Mouse (Mus musculus) intestine, embryonic 14.5 days (tissue): ENCODE data around the gene Tmem143. TPM values are rescaled to one million over a fixed set of nuclear protein-coding genes. Genes with fewer than 3 reads are reported as not detected.
A peak's percentile ranks its signal among the peaks of the same experiment; 100 is the strongest.

Source experiments
- ATAC-seq: fragments of 200-750 bp; cut with Nextera tagmentation; replicated peaks from 2 replicates; pipeline ENCODE4 v1.8.0; 2017; ENCODE audit warnings: low read depth, moderate number of reproducible peaks, moderate TSS enrichment, moderate library complexity; ENCODE audit not compliant: low FRiP score, low TSS enrichment
- DNase-seq: peaks from one replicate; pipeline ENCODE4 v3.0.0-alpha.2; 2018; ENCODE audit warnings: low spot score
- H3K27ac ChIP-seq: fragments of 300-500 bp; sonication (generic); 2 replicates; pipeline ENCODE4 v1.5.1; 2014; ENCODE audit warnings: low read depth, mild to moderate bottlenecking, control low read depth
- H3K27me3 ChIP-seq: fragments of 300-500 bp; sonication (generic); replicated peaks from 2 replicates; pipeline ENCODE4 v1.6.1; 2014; ENCODE audit warnings: low read length, control low read depth; ENCODE audit not compliant: control insufficient read depth, insufficient read depth
- H3K36me3 ChIP-seq: fragments of 300-500 bp; sonication (generic); 2 replicates; pipeline ENCODE4 v1.6.1; 2014; ENCODE audit warnings: low read length, control low read depth; ENCODE audit not compliant: control insufficient read depth, insufficient read depth
- H3K4me1 ChIP-seq: fragments of 300-500 bp; sonication (generic); replicated peaks from 2 replicates; pipeline ENCODE4 v1.6.1; 2014; ENCODE audit warnings: low read length, control low read depth, mixed read lengths; ENCODE audit not compliant: control insufficient read depth, insufficient read depth
- H3K4me2 ChIP-seq: fragments of 300-500 bp; sonication (generic); 2 replicates; pipeline ENCODE4 v1.6.1; 2014; ENCODE audit warnings: low read length
- H3K4me3 ChIP-seq: fragments of 300-500 bp; sonication (generic); 2 replicates; pipeline ENCODE4 v1.5.1; 2014; ENCODE audit warnings: low read depth, low read length, control low read depth, mixed read lengths
- H3K9ac ChIP-seq: fragments of 300-500 bp; sonication (generic); 2 replicates; pipeline ENCODE4 v1.6.1; 2014; ENCODE audit warnings: mild to moderate bottlenecking, low read length
- H3K9me3 ChIP-seq: fragments of 300-500 bp; sonication (generic); 2 replicates; pipeline ENCODE4 v1.6.1; 2016; ENCODE audit warnings: low read length, control low read depth; ENCODE audit not compliant: control insufficient read depth
- WGBS: fragments of 180-500 bp; shearing (Covaris S2); extraction: QIAGEN DNeasy Blood & Tissue Kit; methylation state at CpG from one replicate; pipeline ENCODE4 v1.1.7; 2014; 5-methylcytosine and 5-hydroxymethylcytosine counted together
- polyA plus RNA-seq: library from polyadenylated mRNA; unstranded; fragments of >200 nt; fragmentation: Nextera tagmentation; extraction: Ambion mirVana; gene quantifications from 2 replicates; pipeline ENCODE4 v1.2.1, GENCODE M21; 2014

Tmem143 gene
- polyA plus RNA-seq, 1 experiment from 2014 or later: 4.3 TPM

- Histone ChIP-seq H3K36me3 (peaks cover 9% of the 10 kb centered on the region; the same call in 1 of the 2 replicates), H3K4me1 (peaks cover 57% of the 10 kb centered on the region), H3K27ac (peak overlapping the region; percentile 91), H3K9me3 (no peaks in the 10 kb centered on the region), H3K27me3 (no peaks in the 10 kb centered on the region), H3K4me3 (peak overlapping the region; percentile 30; the same call in 1 of the 2 replicates), H3K4me2 (peak overlapping the region; percentile 60), H3K9ac (peak overlapping the region; percentile 37)
- peak; percentile 47 for ATAC-seq
- DNase-seq: peak; percentile 63
- WGBS: 11% methylated on average over 13 of the region's 13 CpGs
Measured at GRCm38 (mm10) chr7:45917004-45917704, 20.4 kb downstream of the Tmem143 start.

- H3K27ac ChIP-seq: peak overlapping the region; percentile 91; the same call in 1 of the 2 replicates
Measured at GRCm38 (mm10) chr7:45917926-45918325, 21.2 kb downstream of the Tmem143 start.

GRCm38 (mm10) chr7:45919083-45919671 lies 22.4 kb downstream of the Tmem143 start:
- H3K9ac ChIP-seq: no peak overlapping the region
- H3K4me1 ChIP-seq: peaks cover 64% of the 10 kb centered on the region
- no peak overlapping the region for H3K4me3 ChIP-seq

More at GRCm38 (mm10) chr7:45917926-45918325, 21.2 kb downstream of the Tmem143 start:
- no peak for DNase-seq
- WGBS: 87% methylated on average over 15 of the region's 15 CpGs
- Histone ChIP-seq H3K4me2 (0 out of 2 replicates have a peak overlapping the region, but pooled peaks have one; percentile 60), H3K9me3 (no peaks in the 10 kb centered on the region), H3K9ac (no peak overlapping the region), H3K4me3 (no peak overlapping the region), H3K36me3 (peaks cover 9% of the 10 kb centered on the region; the same call in 1 of the 2 replicates), H3K4me1 (peaks cover 64% of the 10 kb centered on the region), H3K27me3 (no peaks in the 10 kb centered on the region)
- ATAC-seq: no peak

GRCm38 (mm10) chr7:45919761-45920160 lies 23.0 kb downstream of the Tmem143 start:
- H3K4me3 ChIP-seq: peak overlapping the region; percentile 60

More at GRCm38 (mm10) chr7:45919083-45919671, 22.4 kb downstream of the Tmem143 start:
- Histone ChIP-seq H3K27ac (no peak overlapping the region), H3K36me3 (peaks cover 9% of the 10 kb centered on the region; the same call in 1 of the 2 replicates), H3K27me3 (no peaks in the 10 kb centered on the region), H3K9me3 (no peaks in the 10 kb centered on the region), H3K4me2 (peak overlapping the region; percentile 60)
- DNase-seq (no peak), ATAC-seq (no peak)
- 74% methylated on average over 14 of the region's 14 CpGs for WGBS

GRCm38 (mm10) chr7:45920583-45921241 lies 24.0 kb downstream of the Tmem143 start:
- Histone ChIP-seq H3K27me3 (no peaks in the 10 kb centered on the region), H3K27ac (peak overlapping the region; percentile 93), H3K9me3 (no peaks in the 10 kb centered on the region), H3K4me2 (peak overlapping the region; percentile 60), H3K4me3 (peak overlapping the region; percentile 60), H3K4me1 (peaks cover 64% of the 10 kb centered on the region), H3K9ac (peak overlapping the region; percentile 58), H3K36me3 (peaks cover 9% of the 10 kb centered on the region; the same call in 1 of the 2 replicates)
- WGBS: 13% methylated on average over 9 of the region's 9 CpGs
- peak; percentile 59 for DNase-seq
- ATAC-seq: no peak

More at GRCm38 (mm10) chr7:45919761-45920160, 23.0 kb downstream of the Tmem143 start:
- Histone ChIP-seq H3K9me3 (no peaks in the 10 kb centered on the region), H3K4me1 (peaks cover 64% of the 10 kb centered on the region), H3K36me3 (peaks cover 9% of the 10 kb centered on the region; the same call in 1 of the 2 replicates), H3K27ac (0 out of 2 replicates have a peak overlapping the region, but pooled peaks have one; percentile 93), H3K27me3 (no peaks in the 10 kb centered on the region), H3K9ac (peak overlapping the region; percentile 58; the same call in 1 of the 2 replicates), H3K4me2 (peak overlapping the region; percentile 60)
- ATAC-seq: no peak
- DNase-seq: no peak
- 72% methylated on average over 4 of the region's 4 CpGs for WGBS

GRCm38 (mm10) chr7:45921242-45921621 lies 24.5 kb downstream of the Tmem143 start, which contains the start of gene Emp3:
Gene Emp3 (minus strand): TSS chr7:45921404.
- Histone ChIP-seq H3K36me3 (peaks cover 9% of the 10 kb centered on the region; the same call in 1 of the 2 replicates), H3K27ac (peak within 1 kb of the TSS; percentile 93), H3K9ac (peak within 1 kb of the TSS; percentile 58), H3K27me3 (no peaks in the 10 kb centered on the region), H3K4me1 (peaks cover 59% of the 10 kb centered on the region), H3K4me2 (peak within 1 kb of the TSS; percentile 60), H3K9me3 (no peaks in the 10 kb centered on the region), H3K4me3 (peak within 1 kb of the TSS; percentile 60)
- WGBS: 11% methylated on average over 9 of the region's 9 CpGs
- ATAC-seq (no peak), DNase-seq (peak; percentile 69)

GRCm38 (mm10) chr7:45921950-45922600 lies 25.3 kb downstream of the Tmem143 start:
- Histone ChIP-seq H3K27ac (peak overlapping the region; percentile 93), H3K27me3 (no peaks in the 10 kb centered on the region), H3K9ac (peak overlapping the region; percentile 34; the same call in 1 of the 2 replicates), H3K9me3 (no peaks in the 10 kb centered on the region), H3K36me3 (peaks cover 9% of the 10 kb centered on the region; the same call in 1 of the 2 replicates), H3K4me1 (peaks cover 52% of the 10 kb centered on the region), H3K4me2 (peak overlapping the region; percentile 57), H3K4me3 (no peak overlapping the region)
- ATAC-seq: no peak
- no peak for DNase-seq
- 79% methylated on average over 12 of the region's 12 CpGs for WGBS
